Mouse (Mus musculus) embryo, embryonic 11.5 days (tissue): ENCODE measurements around the gene Wdr91.
A peak's percentile ranks its signal among the peaks of the same experiment; 100 is the strongest.

ENCODE experiments used
- DNase-seq: peaks from one replicate; pipeline ENCODE4 v3.0.0-alpha.2; 2012; ENCODE audit warnings: low read depth, low spot score

Wdr91 gene

DNA sequence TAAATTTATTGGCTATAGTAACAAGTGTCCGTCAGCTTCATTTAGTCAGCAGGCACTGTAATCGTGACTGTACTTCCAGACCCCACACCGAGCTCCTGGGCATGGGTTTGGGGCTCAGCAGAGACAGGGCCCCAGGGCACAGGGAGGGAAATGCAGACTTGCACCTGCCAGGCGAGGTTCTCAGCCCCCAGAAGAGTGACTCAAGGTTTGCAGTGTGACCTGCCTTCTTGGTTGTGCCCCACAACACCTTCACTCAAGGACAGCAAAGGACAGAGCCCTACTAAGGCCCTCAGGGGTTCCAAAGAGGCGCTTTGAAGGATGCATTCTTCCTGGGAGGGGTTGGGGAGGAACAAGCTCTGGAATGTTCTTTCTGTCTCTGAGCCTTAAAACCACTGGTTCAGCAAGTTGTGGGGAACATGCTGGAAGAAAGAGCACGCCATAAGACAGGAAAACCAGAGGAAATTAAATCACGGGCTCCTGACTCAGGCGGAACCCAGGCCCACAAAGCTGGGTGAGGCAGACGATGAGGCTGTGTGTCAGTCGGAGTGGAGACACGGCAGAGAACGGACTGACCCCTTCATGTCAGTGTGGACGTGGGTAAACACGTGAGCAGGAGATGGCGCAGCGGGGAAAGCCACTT, 31.5 kb downstream of the Wdr91 start:
- DNase-seq, result no peak

DNA sequence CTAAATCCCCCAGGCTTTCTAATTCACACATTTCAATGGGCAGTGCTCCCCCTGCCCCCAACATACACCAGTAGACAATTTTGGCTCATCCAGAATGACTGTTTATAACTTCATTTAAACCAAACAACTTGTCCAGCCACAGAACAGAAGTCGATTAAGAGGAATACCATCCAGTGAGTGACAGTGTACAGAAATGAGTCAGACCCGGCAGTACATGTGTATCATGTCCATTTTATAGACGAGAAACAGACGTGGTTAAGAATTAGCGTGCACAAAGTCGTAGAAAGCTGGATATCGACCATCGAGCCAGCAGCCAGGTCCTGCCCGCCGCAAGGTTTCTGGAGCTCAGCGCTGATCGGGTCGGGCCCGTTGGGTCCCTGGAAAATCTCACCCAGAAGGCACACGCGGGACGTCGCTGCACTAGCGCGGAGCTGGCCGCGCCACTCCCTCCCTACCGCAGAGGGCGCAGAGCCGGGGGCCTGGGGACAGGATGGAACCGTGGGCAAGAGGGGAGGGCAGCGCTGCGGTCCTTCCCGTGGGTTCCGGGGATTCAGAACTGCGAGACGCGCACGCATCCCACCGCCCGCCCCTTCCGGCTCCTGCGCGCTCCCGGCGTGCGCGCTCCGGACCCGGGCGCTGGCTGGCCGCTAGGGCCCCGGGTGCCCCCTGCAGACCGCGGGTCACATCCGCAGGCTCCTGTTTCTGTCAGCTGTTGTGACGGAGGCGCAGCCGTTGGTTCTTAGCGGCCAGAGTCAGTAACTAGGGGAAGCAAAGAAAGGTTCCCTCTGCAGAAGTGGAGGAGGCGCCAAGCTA, 33.0 kb downstream of the Wdr91 start, which contains the start of gene Cyren:
Gene Cyren (minus strand): TSS at position 552 of the 813 bp plus-strand sequence.
- DNase-seq, result peak; percentile 89

DNA sequence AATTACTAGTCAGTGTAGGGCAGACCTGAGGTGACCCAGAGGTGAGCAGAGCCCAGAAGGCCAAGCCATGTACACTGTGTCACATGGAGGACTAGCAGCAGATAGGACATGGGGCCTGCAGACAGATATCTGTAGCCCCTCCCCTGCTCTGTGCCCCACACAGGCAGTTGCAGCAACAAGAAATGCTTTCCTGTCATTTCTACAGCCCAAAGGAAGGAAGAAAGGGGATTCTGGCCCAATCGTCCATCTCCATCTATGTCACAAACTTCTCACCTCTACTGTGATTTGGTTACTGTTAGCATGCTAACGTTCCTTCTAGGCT, 33.9 kb downstream of the Wdr91 start:
- no peak for DNase-seq

DNA sequence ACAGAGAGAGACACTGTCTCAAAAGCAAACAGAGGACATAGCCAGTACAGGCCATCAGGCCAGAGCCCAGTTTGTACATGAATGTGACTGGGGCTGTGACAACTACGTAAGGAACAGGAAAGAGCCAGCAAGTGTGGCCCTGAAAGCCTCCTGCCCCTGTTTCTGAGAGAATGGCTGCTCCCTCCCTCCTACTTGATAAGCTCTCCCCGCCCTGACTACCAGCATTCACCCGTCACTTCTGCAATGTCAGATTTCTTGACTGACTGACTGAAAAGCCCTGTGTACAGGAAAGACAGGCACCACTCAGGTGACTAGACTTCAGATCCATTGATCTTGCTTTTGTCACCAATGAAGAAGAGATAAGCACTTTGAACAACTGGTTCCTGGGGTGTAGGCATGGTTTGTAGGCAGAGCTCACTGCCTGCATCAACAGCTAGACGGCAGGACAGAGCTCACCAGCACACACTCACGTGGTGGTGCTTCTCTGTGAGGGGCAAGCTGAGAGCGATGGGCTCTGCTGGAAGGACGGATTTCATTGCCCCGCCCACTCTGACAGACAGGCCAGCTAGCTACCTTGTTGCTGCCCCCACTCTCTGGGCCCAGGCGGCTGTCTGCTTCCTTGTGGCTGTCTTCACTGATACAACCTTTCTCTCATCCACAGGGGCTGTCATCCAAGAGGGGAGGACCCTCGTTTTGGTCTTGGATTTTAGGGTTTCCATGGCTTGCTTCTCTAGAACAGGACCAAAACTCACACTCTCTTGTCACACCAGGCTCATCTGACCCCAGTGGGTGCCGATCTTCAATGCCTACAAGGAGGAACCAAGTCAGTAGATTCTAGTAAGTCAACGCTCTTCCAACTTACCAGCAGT, 34.5 kb downstream of the Wdr91 start:
- no peak for DNase-seq

DNA sequence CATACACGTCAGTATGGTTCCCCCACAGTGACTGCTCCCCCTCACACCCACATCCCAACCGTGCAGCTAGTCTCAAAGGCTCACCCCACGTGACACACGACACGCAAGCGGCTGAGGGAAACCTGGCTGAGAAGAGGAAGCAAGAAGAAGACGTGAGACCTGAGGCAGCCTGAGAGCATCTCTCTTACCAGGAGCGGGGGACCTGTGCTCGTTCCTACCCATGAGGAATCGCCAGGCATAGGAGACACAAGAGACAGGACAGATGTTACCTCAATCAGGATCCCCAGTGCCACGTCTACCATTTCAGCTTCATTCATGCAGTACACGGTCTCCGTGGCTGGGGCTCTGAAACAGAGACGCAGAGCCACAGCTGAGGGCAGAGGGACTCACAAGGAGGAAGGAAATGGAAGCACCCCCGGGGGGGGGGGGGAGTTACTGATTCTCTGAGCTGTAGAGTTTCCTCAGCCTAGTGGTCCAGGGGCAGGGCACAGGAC, 35.4 kb downstream of the Wdr91 start:
- DNase-seq, result no peak

DNA sequence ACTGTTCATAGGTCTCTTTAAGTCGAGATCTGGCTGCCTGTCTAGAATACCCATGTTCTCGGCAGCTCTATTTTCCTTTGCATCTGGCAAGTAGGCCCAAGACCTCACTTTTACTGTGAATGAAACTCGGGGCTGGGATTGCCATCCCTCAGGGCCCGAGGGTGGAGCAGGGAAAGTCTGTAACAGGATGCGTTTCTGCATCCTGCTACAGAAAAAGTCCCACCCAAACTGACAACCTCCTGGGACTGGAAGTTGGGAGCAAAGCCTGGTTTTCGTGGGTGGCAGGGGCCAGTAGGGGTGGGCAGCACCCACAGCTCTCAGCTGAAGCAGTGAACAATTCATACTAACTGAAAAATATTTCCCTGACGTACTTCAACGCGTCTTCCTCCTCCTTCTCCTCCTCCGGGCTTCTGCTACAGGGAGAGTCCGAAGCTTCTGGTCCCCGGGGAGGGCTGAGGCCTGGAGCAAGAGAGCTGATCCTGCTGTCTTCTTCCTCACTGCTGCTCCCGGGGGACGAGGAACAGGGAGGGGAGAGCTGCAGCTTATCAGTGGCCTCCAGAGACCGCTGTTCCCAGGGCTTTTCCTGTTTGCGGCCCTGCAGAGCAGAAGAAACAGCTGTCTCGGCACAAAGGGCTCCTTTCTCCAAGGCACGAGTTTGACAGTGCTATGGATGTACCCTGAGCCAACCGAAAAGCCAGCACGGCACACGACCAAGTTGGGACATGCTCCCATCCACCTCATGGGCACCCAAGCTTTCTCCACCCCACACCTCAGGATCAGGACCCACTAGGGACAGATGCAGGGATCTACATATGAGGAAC, 36.4 kb downstream of the Wdr91 start:
- DNase-seq, result no peak

DNA sequence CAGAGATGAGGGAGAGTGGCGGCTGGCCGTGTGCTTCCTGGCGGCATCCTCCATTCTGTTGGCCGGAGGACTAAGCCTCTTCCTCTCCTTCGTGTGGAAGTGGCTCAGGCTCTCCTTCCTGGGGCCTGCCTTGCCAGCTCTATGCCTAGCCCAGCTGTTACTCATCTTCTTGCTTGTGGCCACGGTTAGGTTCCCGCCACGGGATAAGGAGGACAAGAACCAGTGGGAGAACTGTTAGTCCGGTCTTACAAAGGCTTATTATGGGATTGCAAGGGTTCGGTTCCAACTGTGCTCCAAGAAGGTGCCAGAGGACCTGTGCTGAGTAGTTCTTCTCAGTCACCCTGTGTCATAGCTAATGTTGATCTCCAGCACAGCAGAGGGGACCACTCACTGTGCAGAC, 37.8 kb downstream of the Wdr91 start:
- no peak for DNase-seq

DNA sequence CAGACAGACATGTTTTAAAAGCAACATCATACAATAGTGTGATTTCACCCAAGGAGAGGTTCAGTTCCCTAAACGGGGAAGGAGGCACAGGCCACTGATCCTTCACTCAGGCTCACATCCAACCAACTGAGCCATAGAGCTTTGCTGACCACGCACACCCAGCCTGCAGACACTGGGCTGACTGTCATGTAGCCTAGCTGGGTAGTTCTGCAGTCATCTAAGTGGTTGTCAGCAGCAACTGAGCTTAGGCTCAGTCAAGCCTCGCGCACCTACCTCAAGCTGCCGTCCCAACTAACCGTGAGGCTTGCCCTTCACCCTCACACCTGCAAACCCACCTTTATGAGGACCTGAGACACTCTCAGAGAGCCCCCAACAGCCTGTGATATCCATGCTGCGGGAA, 38.7 kb downstream of the Wdr91 start:
- no peak for DNase-seq

DNA sequence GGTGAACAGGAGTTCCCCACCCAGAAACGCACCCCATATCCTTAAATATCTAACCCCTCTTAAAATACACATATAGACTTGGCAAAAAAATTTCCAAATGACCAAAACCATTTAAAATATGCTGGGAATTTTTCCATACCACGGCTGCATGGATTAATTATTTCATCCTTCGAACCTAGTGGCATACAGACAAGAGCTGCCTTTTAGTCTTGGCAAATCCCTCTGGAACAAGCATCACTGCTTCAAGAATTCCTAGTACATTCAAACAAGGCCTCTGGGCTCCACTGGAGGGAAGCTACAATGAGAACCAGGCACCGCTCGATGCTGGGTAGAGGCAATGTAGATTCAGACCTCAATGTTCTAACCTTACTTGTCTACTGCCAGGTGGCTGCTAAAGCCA, 40.0 kb downstream of the Wdr91 start:
- DNase-seq, result no peak

DNA sequence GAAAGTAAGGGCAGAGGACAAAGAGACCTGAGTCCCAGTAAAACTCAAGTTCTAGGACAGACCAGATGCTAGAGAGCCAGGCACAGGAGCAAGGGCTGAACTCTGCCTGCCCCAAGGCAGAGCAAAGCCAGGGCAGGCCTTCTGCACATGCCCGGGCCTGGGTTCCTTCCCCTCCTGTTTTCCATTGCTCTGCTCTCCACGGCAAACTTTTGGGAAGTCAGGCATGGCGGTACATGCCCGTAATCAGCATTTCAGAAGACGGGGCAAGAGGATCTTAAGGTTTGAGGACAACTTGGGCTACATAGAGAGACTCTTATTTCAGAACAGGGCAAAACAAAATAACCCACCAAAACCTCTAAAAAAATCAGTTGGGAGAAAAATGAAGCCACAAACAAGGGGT, 40.5 kb downstream of the Wdr91 start:
- DNase-seq, result no peak

DNA sequence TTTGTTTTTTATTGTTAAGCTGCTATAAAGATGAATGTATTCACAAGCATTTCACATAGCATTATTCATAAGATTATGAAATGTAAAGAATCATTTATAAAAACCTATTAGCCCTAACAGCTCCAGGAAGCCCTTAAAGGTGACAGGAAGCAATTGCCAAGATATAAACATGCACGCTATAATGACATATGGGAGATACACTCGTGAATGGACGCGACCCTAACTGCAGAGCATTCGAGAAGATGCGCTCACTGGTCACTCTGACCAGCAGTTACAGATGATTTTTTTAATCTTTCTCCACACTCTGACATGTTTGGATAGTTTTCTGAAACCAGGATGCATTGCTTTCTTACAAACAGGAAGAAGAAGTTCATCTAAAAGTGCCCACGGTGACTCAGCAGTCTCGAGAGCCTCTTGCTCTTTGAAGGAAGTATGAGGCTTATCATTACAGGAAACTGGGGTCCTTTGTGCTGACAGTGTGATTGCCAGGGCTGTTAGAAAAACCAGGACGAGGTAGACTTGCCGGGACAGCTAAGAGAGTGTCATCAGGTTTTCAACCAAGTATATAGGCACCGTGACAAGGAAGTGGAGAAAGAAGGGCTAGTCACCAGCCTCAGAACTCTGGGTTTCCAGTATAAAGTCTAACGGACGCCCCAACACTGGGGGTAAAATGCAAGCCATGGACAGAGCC, 41.3 kb downstream of the Wdr91 start:
- DNase-seq, result no peak

DNA sequence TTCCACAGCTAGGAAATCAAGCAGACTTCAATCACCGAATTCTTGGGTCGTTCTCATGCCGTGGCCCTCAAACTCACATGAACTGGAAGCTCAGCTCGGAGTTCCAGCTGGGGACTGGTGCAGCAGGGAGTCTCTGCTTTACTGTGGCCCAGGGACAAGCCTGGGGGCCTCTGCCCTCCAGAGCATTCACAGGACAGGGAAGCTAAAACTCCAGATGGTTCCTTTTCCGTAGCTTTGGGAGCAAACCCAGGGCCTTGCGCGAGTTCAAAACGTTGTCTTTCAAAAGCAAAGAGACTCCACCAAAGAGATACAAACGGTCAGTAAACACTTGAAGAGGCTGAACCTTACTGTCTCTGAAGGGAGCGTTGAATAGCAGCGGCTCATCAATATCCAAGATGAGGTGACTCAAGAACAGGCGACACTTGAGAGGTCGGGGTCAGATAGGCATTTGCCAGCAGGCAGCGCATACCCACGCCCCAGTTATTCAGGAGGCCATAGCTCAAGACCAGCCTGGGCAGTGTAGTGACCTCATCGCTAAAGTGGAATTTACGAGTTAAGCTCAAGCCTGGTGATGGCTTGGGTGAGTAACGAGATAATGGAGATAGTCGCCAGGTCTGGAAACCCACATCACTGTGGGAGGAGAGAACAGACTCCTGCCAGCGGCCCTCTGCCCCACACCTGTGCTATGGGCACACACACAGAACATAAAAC, 42.0 kb downstream of the Wdr91 start:
- no peak for DNase-seq

DNA sequence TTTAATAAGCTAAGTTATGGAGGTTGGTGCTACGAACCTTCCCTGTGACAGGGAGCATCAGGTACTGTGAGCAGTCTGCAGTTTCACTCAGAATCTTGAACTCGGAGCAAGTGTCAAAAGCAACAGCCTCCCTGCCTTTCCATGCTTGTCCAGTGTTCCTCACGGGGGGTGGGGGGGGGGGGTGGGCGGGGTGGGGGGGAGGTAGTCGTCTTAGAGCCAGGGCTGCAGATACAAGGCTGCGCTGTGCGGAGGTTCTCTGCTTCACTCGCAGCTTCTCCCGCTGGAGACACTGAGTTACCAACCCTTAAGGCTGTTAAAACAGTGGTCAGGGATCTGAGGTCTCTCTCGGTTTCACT, 42.7 kb downstream of the Wdr91 start:
- no peak for DNase-seq

DNA sequence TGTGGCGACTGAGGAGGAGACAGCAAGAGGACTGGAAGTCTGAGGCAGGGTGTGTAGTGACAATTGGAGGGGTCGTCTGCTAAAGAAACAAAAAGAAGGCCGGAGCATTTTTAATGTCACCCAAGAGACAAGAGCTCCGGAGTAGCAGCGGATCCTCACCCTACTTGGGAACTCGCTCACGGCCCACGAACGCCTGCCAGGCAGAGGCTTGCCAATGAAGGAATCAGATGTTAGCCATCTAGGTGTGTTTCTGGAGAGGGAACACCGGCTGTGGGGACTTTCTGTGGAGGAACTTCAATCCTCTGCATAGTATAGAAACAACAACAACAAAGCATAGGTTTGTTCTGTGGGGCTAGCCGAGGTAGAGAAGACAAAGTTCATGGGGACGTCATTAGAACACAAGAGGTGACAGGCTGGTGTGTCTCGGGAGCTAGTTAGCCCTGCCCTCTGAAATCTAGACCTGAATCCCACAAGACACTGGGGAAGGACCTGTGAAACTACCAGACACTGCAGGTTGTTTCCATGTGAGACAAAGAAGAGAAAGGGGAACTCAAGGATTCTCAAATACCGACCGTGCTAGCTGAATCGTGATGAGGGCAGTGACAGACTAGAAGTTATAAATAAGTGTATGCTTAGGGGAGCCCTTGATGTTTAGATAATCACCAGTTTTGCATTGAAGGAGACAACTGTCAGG, 43.2 kb downstream of the Wdr91 start:
- no peak for DNase-seq

DNA sequence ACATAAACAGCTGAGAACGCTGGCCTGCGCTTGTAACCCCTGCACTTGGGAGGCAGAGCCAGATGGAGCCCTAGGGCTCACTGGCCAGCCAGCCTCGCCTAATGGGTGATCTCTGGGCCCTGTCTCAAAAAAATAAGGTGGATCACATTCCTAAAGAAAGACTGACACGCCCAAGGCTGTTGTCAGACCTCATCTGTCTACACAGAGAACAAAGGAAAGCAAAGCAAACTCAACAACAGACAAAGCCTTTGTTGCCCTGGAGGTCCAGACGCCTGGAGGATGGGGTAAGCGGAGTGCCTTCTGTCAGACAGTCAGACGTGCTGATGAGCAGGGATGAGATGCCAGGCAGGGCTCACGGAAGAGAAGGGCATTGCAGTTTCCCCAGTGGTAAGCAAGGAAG, 43.9 kb downstream of the Wdr91 start:
- no peak for DNase-seq

DNA sequence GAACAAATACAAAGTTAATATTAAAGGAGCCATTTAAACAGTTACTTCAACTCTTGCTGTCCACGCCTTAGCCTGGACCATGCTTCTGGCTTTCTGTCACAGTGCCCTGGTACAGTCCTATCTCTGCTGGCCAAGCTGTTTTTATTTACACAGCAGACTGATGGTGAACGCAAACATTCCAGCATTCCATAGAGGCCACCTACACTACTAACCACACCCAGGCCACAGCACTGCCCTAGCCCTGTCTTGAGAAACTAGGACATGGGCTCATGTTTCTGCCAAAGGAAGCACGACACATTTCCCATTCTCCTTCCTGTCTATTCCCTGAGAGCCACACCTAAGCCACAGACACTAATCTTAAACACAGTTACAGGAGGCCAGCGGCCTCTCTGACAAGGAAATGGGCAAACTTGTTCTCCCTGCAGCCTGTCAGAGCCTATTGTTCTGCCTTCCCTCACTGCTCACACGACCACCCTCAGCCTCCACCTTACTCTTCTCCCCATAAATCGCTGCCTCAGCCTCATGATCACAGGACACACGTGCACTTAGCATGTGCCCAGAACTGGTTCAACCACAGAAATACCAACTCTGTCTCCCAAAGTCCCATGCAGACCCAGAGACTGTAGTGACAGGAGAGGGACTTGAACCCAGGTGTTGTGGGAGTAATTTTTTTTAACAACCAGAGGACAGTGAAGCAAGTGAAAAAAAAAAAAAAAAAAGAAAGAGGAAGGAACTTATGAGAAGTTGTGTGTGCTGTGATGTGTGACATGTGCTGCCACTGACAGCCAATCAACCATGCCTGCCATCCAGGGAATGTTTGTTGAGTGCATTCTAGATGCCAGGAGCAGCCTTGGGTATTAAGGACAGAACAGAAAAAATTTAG, 44.7 kb downstream of the Wdr91 start:
- no peak for DNase-seq

DNA sequence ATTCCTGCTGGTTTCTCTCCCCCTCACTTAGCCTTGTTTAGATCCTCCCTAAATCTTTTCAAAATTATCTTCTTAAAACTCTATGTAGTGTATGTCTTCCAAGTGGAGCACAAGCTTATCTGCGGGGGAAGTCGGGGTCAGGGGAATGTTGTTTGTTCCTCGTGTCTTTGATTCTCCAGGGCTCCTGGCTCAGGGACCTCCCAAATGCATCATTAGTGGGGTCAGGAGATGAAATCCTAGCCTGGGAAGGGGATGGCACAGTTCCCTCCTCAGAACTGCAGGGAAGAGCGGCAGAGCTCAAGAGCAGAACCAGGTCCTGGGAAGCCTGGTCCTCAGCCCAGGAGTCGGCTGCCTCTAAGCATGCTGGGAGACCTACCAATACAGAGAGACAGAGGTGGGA, 45.5 kb downstream of the Wdr91 start:
- no peak for DNase-seq

DNA sequence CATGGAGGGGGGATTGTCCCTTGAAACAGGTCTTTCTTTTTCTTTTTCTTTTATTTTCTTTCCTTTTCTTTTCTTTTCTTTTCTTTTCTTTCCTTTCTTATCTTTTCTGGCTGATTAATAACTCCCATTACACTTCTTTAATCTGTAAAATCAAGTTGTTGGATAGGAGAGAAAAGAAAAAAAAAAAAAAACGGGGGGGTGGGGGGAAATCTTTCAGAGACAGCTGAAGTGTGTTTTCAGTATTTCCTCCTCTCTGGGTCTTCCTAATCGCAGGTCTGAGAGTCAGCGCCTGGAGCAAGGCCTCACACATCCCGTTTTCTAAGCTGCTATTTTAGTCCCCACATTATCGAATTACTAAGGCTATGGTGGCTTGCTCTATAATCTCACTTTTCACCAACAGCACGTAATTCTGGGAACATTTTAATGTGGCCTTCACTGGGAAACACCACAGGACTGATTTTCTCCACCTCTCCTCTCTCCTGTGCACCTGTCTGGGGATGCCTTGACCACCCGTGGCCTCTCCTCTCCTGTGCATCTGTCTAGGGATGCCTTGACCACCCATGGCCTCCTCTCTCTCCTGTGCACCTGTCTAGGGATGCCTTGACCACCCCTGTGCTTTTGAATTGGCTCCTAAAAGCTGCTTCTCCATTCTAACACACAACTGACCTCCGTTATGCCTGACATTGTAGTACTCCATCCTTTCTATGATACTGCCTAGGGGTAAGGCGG, 46.7 kb downstream of the Wdr91 start:
- no peak for DNase-seq
